ENCODE assay signal across 13 mouse cellular contexts in genomic region chrX:12365582-12366323, GRCm38 (mm10).
DNase-seq lines count a peak whose midpoint lies in the region; ATAC-seq and TF ChIP-seq lines count a peak whose summit lies in the region.
"Had no signal": no experiment of that assay in that cellular context is flagged by ENCODE, and none has a peak within 500 bp of the region (broad histone marks: within the 10 kb centered on the region; RNA-seq: fewer than 3 reads in every experiment).

No protein-coding gene starts in this region.

- H3K4me3 ChIP-seq in kidney, postnatal 0 days (replicated peaks; ENCODE audit: low read depth, low read length), result no peak overlapping the region
- no peak overlapping the region for H3K4me3 ChIP-seq in embryonic facial prominence, embryonic 14.5 days (ENCODE audit: low read depth, low read length)
- no peak overlapping the region for H3K4me3 ChIP-seq in heart, postnatal 0 days (ENCODE audit: low read depth, low read length)
- H3K4me3 ChIP-seq in hindbrain, embryonic 12.5 days, result no peak overlapping the region
- H3K4me3 ChIP-seq in forebrain, embryonic 13.5 days, result no peak overlapping the region
- H3K4me3 ChIP-seq: liver, embryonic 13.5 days; myocyte had no signal

- no peaks in the 10 kb centered on the region for H3K9me3 ChIP-seq in kidney, postnatal 0 days (replicated peaks; ENCODE audit: low read length)
- H3K9me3 ChIP-seq in embryonic facial prominence, embryonic 14.5 days (ENCODE audit: control insufficient read depth, low read length), result no peaks in the 10 kb centered on the region
- no peaks in the 10 kb centered on the region for H3K9me3 ChIP-seq in heart, postnatal 0 days (replicated peaks; ENCODE audit: control insufficient read depth, low read length)
- no peaks in the 10 kb centered on the region for H3K9me3 ChIP-seq in hindbrain, embryonic 12.5 days (replicated peaks)
- no peaks in the 10 kb centered on the region for H3K9me3 ChIP-seq in forebrain, embryonic 13.5 days (replicated peaks)
- H3K9me3 ChIP-seq: liver, embryonic 13.5 days had no signal

- H3K4me2 ChIP-seq in kidney, postnatal 0 days (ENCODE audit: low read length), result no peak overlapping the region
- H3K4me2 ChIP-seq in embryonic facial prominence, embryonic 14.5 days (ENCODE audit: low read depth, low read length), result no peak overlapping the region
- no peak overlapping the region for H3K4me2 ChIP-seq in heart, postnatal 0 days (ENCODE audit: low read depth, low read length)
- no peak overlapping the region for H3K4me2 ChIP-seq in hindbrain, embryonic 12.5 days (replicated peaks)
- H3K4me2 ChIP-seq in forebrain, embryonic 13.5 days, result no peak overlapping the region
- H3K4me2 ChIP-seq: liver, embryonic 13.5 days had no signal

- no peaks in the 10 kb centered on the region for H3K4me1 ChIP-seq in kidney, postnatal 0 days (replicated peaks; ENCODE audit: insufficient read depth, low read length)
- H3K4me1 ChIP-seq in embryonic facial prominence, embryonic 14.5 days (ENCODE audit: control insufficient read depth, insufficient read depth, low read length), result no peaks in the 10 kb centered on the region
- 0 out of 2 replicates have a peak, but pooled peaks cover 4% of the 10 kb centered on the region for H3K4me1 ChIP-seq in heart, postnatal 0 days (ENCODE audit: control insufficient read depth, insufficient read depth)
- H3K4me1 ChIP-seq in hindbrain, embryonic 12.5 days, result no peaks in the 10 kb centered on the region
- H3K4me1 ChIP-seq in forebrain, embryonic 13.5 days, result no peaks in the 10 kb centered on the region
- H3K4me1 ChIP-seq: liver, embryonic 13.5 days had no signal

- H3K27ac ChIP-seq in kidney, postnatal 0 days, result no peak overlapping the region
- no peak overlapping the region for H3K27ac ChIP-seq in embryonic facial prominence, embryonic 14.5 days (replicated peaks; ENCODE audit: low read depth, low read length)
- no peak overlapping the region for H3K27ac ChIP-seq in heart, postnatal 0 days (ENCODE audit: low read depth)
- no peak overlapping the region for H3K27ac ChIP-seq in hindbrain, embryonic 12.5 days
- H3K27ac ChIP-seq in forebrain, embryonic 13.5 days, result no peak overlapping the region
- H3K27ac ChIP-seq: liver, embryonic 13.5 days had no signal

- no peak for TF ChIP-seq CTCF in kidney, postnatal 0 days (IDR thresholded peaks at IDR 0.05; ENCODE audit: low read depth)
- TF ChIP-seq CTCF in heart, postnatal 0 days (IDR thresholded peaks at IDR 0.05; ENCODE audit: low read depth), result no peak

- no peak overlapping the region for H3K9ac ChIP-seq in kidney, postnatal 0 days (ENCODE audit: low read depth, low read length)
- H3K9ac ChIP-seq in embryonic facial prominence, embryonic 14.5 days (ENCODE audit: low read depth, low read length), result no peak overlapping the region
- no peak overlapping the region for H3K9ac ChIP-seq in heart, postnatal 0 days (replicated peaks; ENCODE audit: low read depth, low read length)
- no peak overlapping the region for H3K9ac ChIP-seq in hindbrain, embryonic 12.5 days
- no peak overlapping the region for H3K9ac ChIP-seq in forebrain, embryonic 13.5 days
- H3K9ac ChIP-seq: liver, embryonic 13.5 days had no signal

- WGBS in kidney, postnatal 0 days, result 66% methylated on average over 12 of the region's 12 CpGs
- 60% methylated on average over 12 of the region's 12 CpGs for WGBS in embryonic facial prominence, embryonic 14.5 days
- WGBS in heart, postnatal 0 days, result 42% methylated on average over 12 of the region's 12 CpGs
- WGBS in hindbrain, embryonic 12.5 days, result 81% methylated on average over 12 of the region's 12 CpGs
- 84% methylated on average over 12 of the region's 12 CpGs for WGBS in forebrain, embryonic 13.5 days

- TF ChIP-seq EP300 in heart, postnatal 0 days (IDR thresholded peaks at IDR 0.05; ENCODE audit: low read depth), result no peak

- ATAC-seq in kidney, postnatal 0 days (replicated peaks; ENCODE audit: low FRiP score, low read depth), result no peak
- ATAC-seq in embryonic facial prominence, embryonic 14.5 days (ENCODE audit: low read depth), result peak; percentile 89
- ATAC-seq in heart, postnatal 0 days (ENCODE audit: insufficient read depth, low read depth), result peak; percentile 86
- ATAC-seq in hindbrain, embryonic 12.5 days (ENCODE audit: low FRiP score), result no peak
- no peak for ATAC-seq in forebrain, embryonic 13.5 days

- DNase-seq in kidney, postnatal 0 days (ENCODE audit: low spot score), result peak; percentile 5
- no peak for DNase-seq in kidney, adult 18-20 months
- peak; percentile 79 for DNase-seq in embryonic facial prominence, embryonic 14.5 days (ENCODE audit: low spot score)
- DNase-seq in heart, postnatal 0 days (ENCODE audit: low spot score), result peak; percentile 51
- peak; percentile 69 for DNase-seq in lung, postnatal 25 days (ENCODE audit: low spot score)
- no peak for DNase-seq in layer of hippocampus, postnatal 10 days (ENCODE audit: low spot score in 2 of 2)
- DNase-seq: adrenal gland, postnatal 14 days; kidney, postnatal 10 days; liver, embryonic 13.5 days; right cerebral cortex, postnatal 14 days had no signal

- no peaks in the 10 kb centered on the region for H3K27me3 ChIP-seq in kidney, postnatal 0 days (ENCODE audit: insufficient read depth, low read length)
- H3K27me3 ChIP-seq in embryonic facial prominence, embryonic 14.5 days (replicated peaks; ENCODE audit: control insufficient read depth, insufficient read depth, low read length), result 0 out of 2 replicates have a peak, but pooled peaks cover 3% of the 10 kb centered on the region
- H3K27me3 ChIP-seq in heart, postnatal 0 days (ENCODE audit: control insufficient read depth, insufficient read depth, low read length), result no peaks in the 10 kb centered on the region
- peaks cover 4% of the 10 kb centered on the region for H3K27me3 ChIP-seq in hindbrain, embryonic 12.5 days
- 0 out of 2 replicates have a peak, but pooled peaks cover 6% of the 10 kb centered on the region for H3K27me3 ChIP-seq in forebrain, embryonic 13.5 days
- H3K27me3 ChIP-seq: liver, embryonic 13.5 days had no signal

- no peaks in the 10 kb centered on the region for H3K36me3 ChIP-seq in kidney, postnatal 0 days (ENCODE audit: insufficient read depth, low read length)
- H3K36me3 ChIP-seq in embryonic facial prominence, embryonic 14.5 days (ENCODE audit: control insufficient read depth, insufficient read depth, low read length), result no peaks in the 10 kb centered on the region
- H3K36me3 ChIP-seq in heart, postnatal 0 days (replicated peaks; ENCODE audit: control insufficient read depth, insufficient read depth, low read length), result no peaks in the 10 kb centered on the region
- no peaks in the 10 kb centered on the region for H3K36me3 ChIP-seq in hindbrain, embryonic 12.5 days
- H3K36me3 ChIP-seq in forebrain, embryonic 13.5 days (ENCODE audit: poor library complexity, severe bottlenecking), result no peaks in the 10 kb centered on the region
- H3K36me3 ChIP-seq: liver, embryonic 13.5 days had no signal

Comparison
In these comparisons a context has a peak if more than half of its experiments do, and no peak if none do; other contexts are left out.
1. DNase-seq: peak in kidney, postnatal 0 days (single experiment), embryonic facial prominence, embryonic 14.5 days (single experiment), heart, postnatal 0 days (single experiment) and lung, postnatal 25 days (single experiment); none in kidney, adult 18-20 months (single experiment) and layer of hippocampus, postnatal 10 days (0 of 2).
2. ATAC-seq: peak in embryonic facial prominence, embryonic 14.5 days (single experiment) and heart, postnatal 0 days (single experiment); none in kidney, postnatal 0 days (single experiment), hindbrain, embryonic 12.5 days (single experiment) and forebrain, embryonic 13.5 days (single experiment).